Comparison of ENCODE assay signal across 11 mouse cellular contexts in the genomic region with DNA sequence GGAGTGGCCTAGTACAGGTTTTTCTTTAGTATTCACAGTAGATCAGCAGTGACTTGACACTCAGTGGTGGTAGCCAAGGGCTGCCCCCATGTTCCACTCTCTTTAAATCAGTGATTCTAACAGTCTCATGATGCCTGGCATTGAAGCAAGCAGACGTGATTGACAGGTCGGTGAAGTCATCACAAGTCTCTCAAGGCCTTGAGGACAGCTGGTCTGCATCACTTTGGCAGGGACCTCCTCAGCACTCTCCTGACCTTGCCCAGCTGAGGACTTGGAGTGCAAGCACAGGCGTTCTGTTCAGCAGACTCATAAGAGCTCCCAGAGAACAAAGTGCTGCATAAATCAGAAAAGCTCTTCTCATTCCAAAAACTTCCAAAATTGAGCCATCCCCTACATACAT.
A peak's percentile ranks its signal among the peaks of the same experiment; 100 is the strongest.
DNase-seq lines count a peak whose midpoint lies in the region; ATAC-seq and TF ChIP-seq lines count a peak whose summit lies in the region.
"Had no signal": no experiment of that assay in that cellular context is flagged by ENCODE, and none has a peak within 500 bp of the region (broad histone marks: within the 10 kb centered on the region; RNA-seq: fewer than 3 reads in every experiment).

No protein-coding gene starts in this region.

- no peak for ATAC-seq in cerebellum, adult (ENCODE audit: insufficient number of reproducible peaks, low FRiP score, low TSS enrichment)
- 0 out of 2 replicates have a peak, but pooled peaks have one; percentile 34 for ATAC-seq in midbrain, embryonic 12.5 days (ENCODE audit: low FRiP score, low read depth)
- ATAC-seq in midbrain, embryonic 13.5 days = no peak
- peak; percentile 37; the same call in 1 of the 2 replicates for ATAC-seq in heart, embryonic 13.5 days (ENCODE audit: extremely low read depth, insufficient number of reproducible peaks, low FRiP score, low TSS enrichment)
- ATAC-seq in midbrain, postnatal 0 days (ENCODE audit: low FRiP score) = no peak

- H3K4me3 ChIP-seq in midbrain, embryonic 12.5 days = no peak overlapping the region
- H3K4me3 ChIP-seq in midbrain, embryonic 13.5 days (replicated peaks) = no peak overlapping the region
- H3K4me3 ChIP-seq in heart, embryonic 13.5 days = no peak overlapping the region
- no peak overlapping the region for H3K4me3 ChIP-seq in midbrain, postnatal 0 days (ENCODE audit: low read depth, low read length)
- H3K4me3 ChIP-seq: embryonic facial prominence, embryonic 13.5 days; liver, embryonic 15.5 days had no signal

- H3K4me1 ChIP-seq in midbrain, embryonic 12.5 days = no peaks in the 10 kb centered on the region
- H3K4me1 ChIP-seq in midbrain, embryonic 13.5 days (replicated peaks) = no peaks in the 10 kb centered on the region
- H3K4me1 ChIP-seq in heart, embryonic 13.5 days = peaks cover 31% of the 10 kb centered on the region
- H3K4me1 ChIP-seq in midbrain, postnatal 0 days (ENCODE audit: insufficient read depth, low read length) = no peaks in the 10 kb centered on the region
- H3K4me1 ChIP-seq: liver, embryonic 15.5 days had no signal

- H3K4me2 ChIP-seq in midbrain, embryonic 12.5 days (replicated peaks) = no peak overlapping the region
- H3K4me2 ChIP-seq in midbrain, embryonic 13.5 days (replicated peaks) = no peak overlapping the region
- H3K4me2 ChIP-seq in heart, embryonic 13.5 days = no peak overlapping the region
- no peak overlapping the region for H3K4me2 ChIP-seq in midbrain, postnatal 0 days (ENCODE audit: low read depth, low read length, poor library complexity, severe bottlenecking)
- H3K4me2 ChIP-seq: embryonic facial prominence, embryonic 13.5 days; liver, embryonic 15.5 days had no signal

- H3K27me3 ChIP-seq in midbrain, embryonic 12.5 days = no peaks in the 10 kb centered on the region
- H3K27me3 ChIP-seq in midbrain, embryonic 13.5 days = no peaks in the 10 kb centered on the region
- H3K27me3 ChIP-seq in heart, embryonic 13.5 days (replicated peaks) = no peaks in the 10 kb centered on the region
- H3K27me3 ChIP-seq in midbrain, postnatal 0 days (ENCODE audit: insufficient read depth, low read length) = no peaks in the 10 kb centered on the region
- H3K27me3 ChIP-seq: embryonic facial prominence, embryonic 13.5 days; liver, embryonic 15.5 days had no signal

- TF ChIP-seq CTCF in midbrain, postnatal 0 days (IDR thresholded peaks at IDR 0.05) = no peak

- peak; percentile 37 to 44 for DNase-seq in cerebellum, postnatal 14 days
- DNase-seq in midbrain, postnatal 0 days (ENCODE audit: low spot score) = peak; percentile 65
- no peak for DNase-seq in thymus, postnatal 0 days (ENCODE audit: low spot score)
- no peak for DNase-seq in frontal cortex, postnatal 14 days (ENCODE audit: low spot score in 2 of 2)

- no peaks in the 10 kb centered on the region for H3K9me3 ChIP-seq in midbrain, embryonic 12.5 days
- H3K9me3 ChIP-seq in midbrain, embryonic 13.5 days = no peaks in the 10 kb centered on the region
- no peaks in the 10 kb centered on the region for H3K9me3 ChIP-seq in heart, embryonic 13.5 days
- no peaks in the 10 kb centered on the region for H3K9me3 ChIP-seq in midbrain, postnatal 0 days (ENCODE audit: low read length)
- H3K9me3 ChIP-seq: embryonic facial prominence, embryonic 13.5 days; liver, embryonic 15.5 days had no signal

- no peak overlapping the region for H3K9ac ChIP-seq in midbrain, embryonic 12.5 days (replicated peaks)
- no peak overlapping the region for H3K9ac ChIP-seq in midbrain, embryonic 13.5 days (replicated peaks)
- 0 out of 2 replicates have a peak overlapping the region, but pooled peaks have one; percentile 44 for H3K9ac ChIP-seq in heart, embryonic 13.5 days
- no peak overlapping the region for H3K9ac ChIP-seq in midbrain, postnatal 0 days (replicated peaks; ENCODE audit: low read length, poor library complexity, severe bottlenecking)
- H3K9ac ChIP-seq: embryonic facial prominence, embryonic 13.5 days; liver, embryonic 15.5 days had no signal

- 59% methylated on average over 3 of the region's 3 CpGs for WGBS in midbrain, embryonic 12.5 days
- WGBS in midbrain, embryonic 13.5 days = 52% methylated on average over 3 of the region's 3 CpGs
- WGBS in heart, embryonic 13.5 days = 12% methylated on average over 3 of the region's 3 CpGs
- 51% methylated on average over 3 of the region's 3 CpGs for WGBS in midbrain, postnatal 0 days

- no peak overlapping the region for H3K27ac ChIP-seq in midbrain, embryonic 12.5 days (replicated peaks)
- no peak overlapping the region for H3K27ac ChIP-seq in midbrain, embryonic 13.5 days
- no peak overlapping the region; the same call in 1 of the 2 replicates for H3K27ac ChIP-seq in heart, embryonic 13.5 days (replicated peaks)
- H3K27ac ChIP-seq in midbrain, postnatal 0 days (ENCODE audit: low read depth, low read length) = no peak overlapping the region
- H3K27ac ChIP-seq: embryonic facial prominence, embryonic 13.5 days; kidney, postnatal 0 days; liver, embryonic 15.5 days had no signal

- H3K36me3 ChIP-seq in midbrain, embryonic 12.5 days = no peaks in the 10 kb centered on the region
- H3K36me3 ChIP-seq in midbrain, embryonic 13.5 days = no peaks in the 10 kb centered on the region
- no peaks in the 10 kb centered on the region for H3K36me3 ChIP-seq in heart, embryonic 13.5 days
- no peaks in the 10 kb centered on the region for H3K36me3 ChIP-seq in midbrain, postnatal 0 days (ENCODE audit: insufficient read depth, low read length)
- H3K36me3 ChIP-seq: embryonic facial prominence, embryonic 13.5 days; liver, embryonic 15.5 days had no signal

Comparison
In these comparisons a context has a peak if more than half of its experiments do, and no peak if none do; other contexts are left out.
1. ATAC-seq: peak in midbrain, embryonic 12.5 days (single experiment) and heart, embryonic 13.5 days (single experiment); none in cerebellum, adult (single experiment), midbrain, embryonic 13.5 days (single experiment) and midbrain, postnatal 0 days (single experiment).
2. DNase-seq: peak in cerebellum, postnatal 14 days (2 of 2) and midbrain, postnatal 0 days (single experiment); none in thymus, postnatal 0 days (single experiment) and frontal cortex, postnatal 14 days (0 of 2).